Mouse (Mus musculus): ENCODE data around the gene Ppp2r1b. TPM values are rescaled to one million over a fixed set of nuclear protein-coding genes. Genes with fewer than 3 reads are reported as not detected.

Gene Ppp2r1b
- polyA plus RNA-seq, 1 experiment, result 12.9 TPM

DNA sequence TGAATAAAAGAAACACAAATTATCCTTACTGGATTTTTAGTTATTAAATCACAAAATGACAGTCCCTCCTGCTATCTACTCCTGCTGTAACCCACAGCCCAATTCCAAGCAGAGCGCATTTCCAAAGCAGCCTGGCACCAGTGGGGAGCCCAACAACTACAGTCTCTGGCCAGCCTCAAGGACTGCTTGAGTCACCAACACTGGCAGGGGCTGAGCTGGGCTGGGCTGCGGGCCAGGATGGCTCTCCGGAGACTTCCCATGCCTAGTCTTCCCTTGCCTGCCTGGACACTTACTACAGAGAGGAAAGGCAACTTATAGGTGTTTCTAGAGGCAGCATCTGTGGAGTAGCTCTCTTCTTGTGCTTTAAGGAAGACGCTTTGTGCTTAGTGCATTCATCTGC, 48.6 kb downstream of the Ppp2r1b start:
- Histone ChIP-seq H3K79me2 (ENCODE audit: control insufficient read depth, insufficient read depth) (no peaks in the 10 kb centered on the region), H3K4me3 (no peak overlapping the region), H3K4me2 (ENCODE audit: low read depth) (no peak overlapping the region), H3K36me3 (ENCODE audit: control insufficient read depth, insufficient read depth) (peaks cover 20% of the 10 kb centered on the region), H3K27me3 (ENCODE audit: control insufficient read depth, insufficient read depth, insufficient read length) (no peaks in the 10 kb centered on the region), H3ac (ENCODE audit: control insufficient read depth, insufficient read length) (no peak overlapping the region)
- TF ChIP-seq CEBPB (IDR thresholded peaks at IDR 0.05; ENCODE audit: insufficient read depth, poor library complexity, severe bottlenecking), result no peak
- no peak for TF ChIP-seq MYOD1 (IDR thresholded peaks at IDR 0.05; ENCODE audit: control insufficient read depth in 1 of 3, insufficient read length in 2 of 3, low read depth in 2 of 3)
- TF ChIP-seq REST (IDR thresholded peaks at IDR 0.05; ENCODE audit: insufficient read depth, insufficient read length), result no peak
- no peak for TF ChIP-seq SRF (IDR thresholded peaks at IDR 0.05; ENCODE audit: control insufficient read depth, insufficient read length, low read depth)
- no peak for TF ChIP-seq TCF3 (IDR thresholded peaks at IDR 0.05; ENCODE audit: insufficient read length, low read depth)
- no peak for TF ChIP-seq TCF12 (IDR thresholded peaks at IDR 0.05; ENCODE audit: insufficient read depth, poor library complexity, severe bottlenecking)
- no peak for TF ChIP-seq MYOG (IDR thresholded peaks at IDR 0.05; ENCODE audit: control insufficient read depth in 1 of 3, insufficient read depth in 1 of 3, insufficient read length in 2 of 3, low read depth in 2 of 3)
- no peak for TF ChIP-seq POLR2AphosphoS2 (IDR thresholded peaks at IDR 0.05; ENCODE audit: insufficient read length, low read depth)

DNA sequence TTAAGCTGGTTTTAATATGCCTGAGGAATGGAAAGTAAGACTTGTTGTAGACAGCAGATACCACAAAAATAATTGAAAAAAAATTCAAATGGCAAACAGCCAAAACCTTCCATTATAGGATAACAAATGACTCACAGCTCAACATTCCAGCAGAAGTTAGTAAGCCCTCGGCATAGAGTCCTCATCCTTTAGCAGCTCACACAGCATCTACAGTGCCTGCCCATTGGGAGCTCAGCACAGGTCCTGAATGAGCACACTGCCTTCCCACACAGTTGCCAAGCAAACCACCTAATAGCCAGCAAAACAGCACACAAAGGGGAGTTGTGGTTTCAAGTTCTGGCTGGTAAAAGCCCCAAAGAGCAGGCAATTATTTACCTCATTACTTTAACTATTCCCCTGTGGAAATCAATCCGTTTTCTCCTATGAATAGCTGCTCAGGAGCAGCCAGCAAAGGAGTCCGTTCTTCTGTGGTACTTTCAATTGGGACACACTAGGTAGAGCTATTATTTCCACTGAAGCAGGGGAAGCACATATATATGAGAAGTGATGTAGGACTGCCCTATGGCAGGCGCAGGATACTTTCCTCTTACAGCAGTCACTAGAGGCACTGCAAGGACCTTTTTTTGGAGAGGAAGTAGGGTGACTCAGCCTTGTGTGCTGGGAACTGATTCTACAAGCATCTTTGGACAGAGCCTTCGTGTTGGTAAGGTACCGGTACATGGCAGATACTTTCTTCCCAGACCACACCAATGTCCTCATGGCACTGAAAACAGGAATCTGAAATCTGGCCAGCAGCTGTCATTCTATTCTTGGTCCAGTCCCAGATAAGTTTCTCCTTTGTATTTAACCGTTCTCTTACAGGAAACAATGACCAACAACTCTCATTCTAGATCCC, 55.2 kb downstream of the Ppp2r1b start:
- Histone ChIP-seq H3K36me3 (ENCODE audit: control insufficient read depth, insufficient read depth) (peaks cover 9% of the 10 kb centered on the region), H3K27me3 (ENCODE audit: control insufficient read depth, insufficient read depth, insufficient read length) (no peaks in the 10 kb centered on the region), H3ac (ENCODE audit: control insufficient read depth, insufficient read length) (no peak overlapping the region), H3K79me2 (ENCODE audit: control insufficient read depth, insufficient read depth) (no peaks in the 10 kb centered on the region), H3K4me2 (ENCODE audit: low read depth) (peak overlapping the region; percentile 89), H3K4me3 (no peak overlapping the region)
- TF ChIP-seq MYOD1 (IDR thresholded peaks at IDR 0.05; ENCODE audit: control insufficient read depth in 1 of 3, insufficient read length in 2 of 3, low read depth in 2 of 3), result no peak
- no peak for TF ChIP-seq USF1 (IDR thresholded peaks at IDR 0.05; ENCODE audit: low read depth)
- no peak for TF ChIP-seq POLR2AphosphoS2 (IDR thresholded peaks at IDR 0.05; ENCODE audit: insufficient read length, low read depth)
- no peak for TF ChIP-seq SRF (IDR thresholded peaks at IDR 0.05; ENCODE audit: control insufficient read depth, insufficient read length, low read depth)
- no peak for TF ChIP-seq TCF3 (IDR thresholded peaks at IDR 0.05; ENCODE audit: insufficient read length, low read depth)
- TF ChIP-seq TCF12 (IDR thresholded peaks at IDR 0.05; ENCODE audit: insufficient read depth, poor library complexity, severe bottlenecking), result no peak
- TF ChIP-seq E2F4 (IDR thresholded peaks at IDR 0.05; ENCODE audit: insufficient read depth), result no peak

DNA sequence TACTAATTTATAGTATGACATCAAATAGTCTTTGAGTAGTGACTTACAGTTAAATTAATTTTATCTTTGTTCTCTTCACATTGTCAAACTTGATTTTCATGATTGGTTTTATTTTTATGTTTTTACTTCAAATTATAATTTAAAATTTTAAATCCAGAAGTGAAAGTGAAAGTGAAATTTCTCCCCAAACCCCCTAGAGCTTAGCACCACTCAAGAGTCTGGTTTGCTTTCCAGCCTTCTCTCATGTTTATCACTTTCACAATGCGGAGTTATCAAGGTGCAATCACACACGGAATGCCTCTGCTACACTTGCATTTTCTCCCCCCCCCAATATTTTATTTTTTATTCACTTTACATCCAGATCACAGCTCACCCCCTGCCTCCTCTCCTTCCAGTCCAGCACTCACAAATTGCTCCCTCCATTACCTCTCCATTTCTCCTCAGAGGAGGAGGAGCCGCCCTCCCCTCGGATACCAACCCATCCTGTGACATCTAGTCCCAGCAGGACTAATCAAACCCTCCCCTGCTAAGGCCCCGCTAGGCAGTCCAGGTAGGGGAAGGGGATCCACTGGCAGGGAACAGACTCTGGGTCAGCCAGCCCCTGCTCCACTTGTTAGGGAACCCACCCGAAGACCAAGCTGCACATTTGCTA, 59.2 kb downstream of the Ppp2r1b start:
- Histone ChIP-seq H3K36me3 (ENCODE audit: control insufficient read depth, insufficient read depth) (no peaks in the 10 kb centered on the region), H3K27me3 (ENCODE audit: control insufficient read depth, insufficient read depth, insufficient read length) (no peaks in the 10 kb centered on the region), H3K4me2 (ENCODE audit: low read depth) (no peak overlapping the region), H3K79me2 (ENCODE audit: control insufficient read depth, insufficient read depth) (no peaks in the 10 kb centered on the region), H3K4me3 (no peak overlapping the region), H3ac (ENCODE audit: control insufficient read depth, insufficient read length) (no peak overlapping the region)
- no peak for TF ChIP-seq USF1 (IDR thresholded peaks at IDR 0.05; ENCODE audit: low read depth)
- TF ChIP-seq TCF12 (IDR thresholded peaks at IDR 0.05; ENCODE audit: insufficient read depth, poor library complexity, severe bottlenecking), result no peak
- no peak for TF ChIP-seq TCF3 (IDR thresholded peaks at IDR 0.05; ENCODE audit: insufficient read length, low read depth)
- TF ChIP-seq POLR2A (IDR thresholded peaks at IDR 0.05; ENCODE audit: insufficient read length, low read depth), result no peak
- TF ChIP-seq MAX (IDR thresholded peaks at IDR 0.05; ENCODE audit: low read depth), result no peak
- TF ChIP-seq MYOG (IDR thresholded peaks at IDR 0.05; ENCODE audit: control insufficient read depth in 1 of 3, insufficient read depth in 1 of 3, insufficient read length in 2 of 3, low read depth in 2 of 3), result no peak
- TF ChIP-seq E2F4 (IDR thresholded peaks at IDR 0.05; ENCODE audit: insufficient read depth), result no peak
- no peak for TF ChIP-seq MYOD1 (IDR thresholded peaks at IDR 0.05; ENCODE audit: control insufficient read depth in 1 of 3, insufficient read length in 2 of 3, low read depth in 2 of 3)
- no peak for TF ChIP-seq POLR2AphosphoS2 (IDR thresholded peaks at IDR 0.05; ENCODE audit: insufficient read length, low read depth)
- no peak for TF ChIP-seq REST (IDR thresholded peaks at IDR 0.05; ENCODE audit: insufficient read depth, insufficient read length)
- no peak for TF ChIP-seq SRF (IDR thresholded peaks at IDR 0.05; ENCODE audit: control insufficient read depth, insufficient read length, low read depth)
- TF ChIP-seq CEBPB (IDR thresholded peaks at IDR 0.05; ENCODE audit: insufficient read depth, poor library complexity, severe bottlenecking), result no peak

DNA sequence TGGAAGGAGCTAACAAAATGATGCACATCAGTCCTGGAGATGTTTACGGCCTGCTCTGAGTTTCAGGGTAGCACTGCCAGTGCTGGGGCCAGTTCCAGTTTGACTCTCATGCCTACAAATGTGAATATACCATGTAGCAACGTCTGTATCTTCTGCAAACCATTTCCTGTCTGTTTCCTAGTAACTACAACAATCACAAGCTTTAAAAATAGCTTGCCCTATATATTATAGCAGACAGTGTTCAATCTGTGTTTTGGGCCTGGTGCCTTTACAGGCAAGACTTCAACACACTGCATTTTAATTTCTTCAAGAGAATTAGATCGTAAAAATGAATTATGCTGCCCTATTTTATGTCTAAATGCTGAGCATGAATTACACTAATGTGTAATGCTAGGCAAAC, 60.2 kb downstream of the Ppp2r1b start:
- TF ChIP-seq CEBPB (IDR thresholded peaks at IDR 0.05; ENCODE audit: insufficient read depth, poor library complexity, severe bottlenecking) (no peak), SRF (IDR thresholded peaks at IDR 0.05; ENCODE audit: control insufficient read depth, insufficient read length, low read depth) (no peak), REST (IDR thresholded peaks at IDR 0.05; ENCODE audit: insufficient read depth, insufficient read length) (no peak), MYOD1 (IDR thresholded peaks at IDR 0.05; ENCODE audit: control insufficient read depth in 1 of 3, insufficient read length in 2 of 3, low read depth in 2 of 3) (no peak), POLR2AphosphoS2 (IDR thresholded peaks at IDR 0.05; ENCODE audit: insufficient read length, low read depth) (no peak), MAX (IDR thresholded peaks at IDR 0.05; ENCODE audit: low read depth) (no peak), MYOG (IDR thresholded peaks at IDR 0.05; ENCODE audit: control insufficient read depth in 1 of 3, insufficient read depth in 1 of 3, insufficient read length in 2 of 3, low read depth in 2 of 3) (no peak), TCF3 (IDR thresholded peaks at IDR 0.05; ENCODE audit: insufficient read length, low read depth) (no peak), TCF12 (IDR thresholded peaks at IDR 0.05; ENCODE audit: insufficient read depth, poor library complexity, severe bottlenecking) (no peak), E2F4 (IDR thresholded peaks at IDR 0.05; ENCODE audit: insufficient read depth) (no peak), USF1 (IDR thresholded peaks at IDR 0.05; ENCODE audit: low read depth) (no peak), POLR2A (IDR thresholded peaks at IDR 0.05; ENCODE audit: insufficient read length, low read depth) (no peak)
- Histone ChIP-seq H3K4me2 (ENCODE audit: low read depth) (no peak overlapping the region), H3ac (ENCODE audit: control insufficient read depth, insufficient read length) (no peak overlapping the region), H3K36me3 (ENCODE audit: control insufficient read depth, insufficient read depth) (no peaks in the 10 kb centered on the region), H3K27me3 (ENCODE audit: control insufficient read depth, insufficient read depth, insufficient read length) (no peaks in the 10 kb centered on the region), H3K79me2 (ENCODE audit: control insufficient read depth, insufficient read depth) (no peaks in the 10 kb centered on the region), H3K4me3 (no peak overlapping the region)
